Mouse (Mus musculus) cerebral cortex, adult 2 months (tissue): ENCODE data around the gene Mrps34.

Source experiments
- WGBS: fragments of 180-500 bp; shearing (Covaris S2); methylation state at CpG from one replicate; pipeline ENCODE4 v1.1.7; 2018; 5-methylcytosine and 5-hydroxymethylcytosine counted together

The Mrps34 gene

DNA sequence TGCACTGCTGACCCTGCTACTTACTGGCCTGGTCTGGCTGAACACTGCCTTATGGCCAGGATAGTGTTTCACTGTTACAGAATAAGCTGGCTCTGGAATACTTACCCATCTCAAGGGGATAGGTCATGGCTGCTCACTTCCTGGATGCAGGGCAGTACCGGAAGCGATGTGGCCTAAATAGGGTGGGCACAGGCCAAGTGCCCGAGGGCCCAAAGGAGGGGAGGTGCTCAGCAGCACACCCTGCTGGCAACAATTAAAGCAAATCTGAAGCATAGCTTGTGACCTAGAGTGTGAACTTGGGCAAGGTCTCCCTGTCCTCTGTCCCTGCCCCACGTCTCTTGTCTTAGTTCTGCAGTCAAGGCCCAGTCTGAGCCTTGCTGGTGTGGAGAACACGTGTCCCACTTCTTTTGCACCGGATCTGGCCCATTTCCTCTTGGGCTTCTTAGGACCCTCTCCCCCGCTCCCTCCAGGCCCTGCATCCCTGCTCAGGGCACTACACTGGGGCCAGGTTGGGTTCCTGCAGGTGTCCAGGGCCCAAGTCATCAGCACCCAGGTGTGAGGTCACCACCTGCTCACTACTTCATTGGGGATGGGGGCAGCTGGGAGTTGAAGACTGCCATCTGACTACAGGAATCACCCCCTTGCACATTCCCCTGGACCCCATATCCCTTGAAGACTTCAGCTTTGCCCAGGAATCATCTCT lies 13.0 kb upstream of the Mrps34 start:
- 48% methylated on average over 7 of the region's 7 CpGs for WGBS

DNA sequence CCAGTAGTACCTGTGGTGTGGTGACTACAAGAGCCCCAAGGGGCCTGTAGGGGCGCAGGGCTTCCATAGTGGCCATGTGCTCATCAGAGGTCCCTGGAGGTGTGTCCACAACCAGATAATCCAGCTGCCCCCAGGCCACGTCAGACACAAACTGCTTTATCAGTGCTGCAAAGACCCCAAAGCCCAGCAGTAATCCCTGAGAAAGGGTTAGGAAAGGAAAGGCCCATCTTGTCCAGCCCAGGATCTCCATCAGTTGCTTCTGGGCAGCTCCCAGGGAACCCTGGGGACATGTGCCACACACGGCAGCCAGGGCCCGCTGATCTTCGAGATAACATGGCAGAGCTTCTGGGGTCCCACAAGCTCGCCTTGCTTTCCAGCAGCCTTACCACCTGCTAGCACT lies 10.5 kb upstream of the Mrps34 start:
- 87% methylated on average over 6 of the region's 6 CpGs for WGBS

DNA sequence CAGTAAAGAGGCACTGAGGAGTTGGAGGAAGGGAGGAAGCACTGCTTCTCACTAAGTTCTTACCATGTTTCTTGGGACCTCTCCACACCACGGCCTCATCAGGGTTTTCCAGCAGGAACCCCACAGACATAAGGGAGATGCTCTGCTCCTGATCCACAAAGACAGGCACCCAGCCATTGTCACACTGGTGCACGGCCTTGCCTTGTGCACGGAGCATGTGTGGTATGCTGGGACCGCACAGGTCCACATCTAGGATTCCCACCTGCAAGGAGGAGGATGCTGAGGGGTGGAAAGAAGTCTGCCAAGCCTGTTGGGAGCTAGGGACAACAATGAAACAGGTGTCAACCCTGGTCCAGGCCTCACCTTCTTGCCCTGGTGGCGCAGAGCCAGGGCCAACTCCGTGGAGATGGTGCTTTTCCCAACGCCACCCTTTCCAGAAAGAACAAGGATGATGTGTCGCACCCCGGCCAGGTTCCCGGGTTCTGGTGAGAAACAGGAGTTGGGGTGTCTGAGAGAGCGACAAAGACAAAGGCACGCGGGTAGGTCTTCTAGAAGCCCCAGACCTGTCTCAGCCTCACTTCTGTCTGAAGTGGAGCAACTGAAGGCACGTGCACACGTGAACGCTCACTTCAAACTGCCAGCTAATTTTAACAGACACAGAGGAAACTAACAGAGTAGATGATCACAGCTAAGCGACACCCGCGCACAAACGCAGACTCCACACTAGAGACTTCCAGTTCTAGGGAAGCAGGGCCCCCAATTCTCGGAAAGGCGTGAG lies 9.4 kb upstream of the Mrps34 start:
- WGBS, result 22% methylated on average over 22 of the region's 22 CpGs

DNA sequence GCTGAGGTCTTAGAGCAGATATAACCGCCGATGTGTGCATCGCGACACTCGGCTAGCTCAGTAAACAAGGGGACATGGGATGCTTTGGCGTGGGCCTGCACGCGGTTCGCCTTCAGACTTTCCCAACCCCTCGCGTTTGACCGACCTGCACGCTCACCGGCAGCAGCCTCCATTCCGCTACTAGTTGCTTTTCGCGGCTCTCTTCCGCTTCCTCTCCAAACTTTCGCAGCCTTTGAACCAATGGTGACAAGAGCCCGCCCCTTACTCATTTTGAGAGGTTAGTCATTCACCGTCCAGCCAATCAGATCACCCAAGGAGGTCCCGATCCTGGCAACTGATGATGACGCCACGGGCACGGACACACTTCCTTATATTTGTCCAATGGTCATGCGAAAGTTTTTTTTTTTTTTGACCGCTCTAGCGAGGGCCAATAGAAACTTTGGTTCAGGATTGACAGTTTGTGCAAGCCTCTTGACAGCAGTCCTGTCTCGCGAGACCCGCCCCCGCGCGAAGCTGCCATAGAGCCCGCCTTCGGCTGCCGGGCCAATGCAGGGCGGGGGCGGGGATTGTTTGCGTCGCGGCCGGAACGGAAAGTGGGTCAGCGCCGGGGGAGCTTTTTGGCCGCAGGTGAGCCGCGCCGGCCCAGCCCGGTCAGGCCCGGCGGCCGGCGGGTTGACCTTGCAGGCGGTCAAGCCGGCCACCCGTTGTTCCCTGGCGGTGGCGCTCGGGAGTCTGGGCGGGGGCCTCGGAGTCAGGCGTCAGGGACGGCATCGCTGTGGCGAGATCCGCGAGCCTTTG lies 8.6 kb upstream of the Mrps34 start, which contains the start of the genes Nubp2 and Spsb3:
Gene Nubp2 (minus strand): TSS at position 216 of the 798 bp plus-strand sequence.
Gene Spsb3 (plus strand): TSS at position 510 of the 798 bp plus-strand sequence.
- under 1% methylated on average over 69 of the region's 69 CpGs for WGBS

DNA sequence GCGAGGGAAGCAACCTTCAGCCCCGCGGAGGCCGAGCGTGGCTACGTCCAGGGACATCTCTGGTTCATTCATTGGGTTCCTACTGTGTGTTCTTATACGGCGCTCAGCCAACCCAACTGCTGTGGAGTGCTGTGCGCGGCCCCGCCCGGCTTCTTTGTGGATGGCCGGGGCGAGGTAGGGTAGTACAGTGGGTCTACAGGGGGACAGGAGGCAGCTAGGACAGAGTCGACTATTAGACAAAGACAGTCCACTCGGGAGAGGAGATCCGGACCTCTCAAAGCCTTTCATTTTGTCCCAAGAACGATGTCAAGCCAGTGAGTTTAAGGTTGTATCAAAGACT lies 8.0 kb upstream of the Mrps34 start:
- WGBS, result under 1% methylated on average over 18 of the region's 18 CpGs

DNA sequence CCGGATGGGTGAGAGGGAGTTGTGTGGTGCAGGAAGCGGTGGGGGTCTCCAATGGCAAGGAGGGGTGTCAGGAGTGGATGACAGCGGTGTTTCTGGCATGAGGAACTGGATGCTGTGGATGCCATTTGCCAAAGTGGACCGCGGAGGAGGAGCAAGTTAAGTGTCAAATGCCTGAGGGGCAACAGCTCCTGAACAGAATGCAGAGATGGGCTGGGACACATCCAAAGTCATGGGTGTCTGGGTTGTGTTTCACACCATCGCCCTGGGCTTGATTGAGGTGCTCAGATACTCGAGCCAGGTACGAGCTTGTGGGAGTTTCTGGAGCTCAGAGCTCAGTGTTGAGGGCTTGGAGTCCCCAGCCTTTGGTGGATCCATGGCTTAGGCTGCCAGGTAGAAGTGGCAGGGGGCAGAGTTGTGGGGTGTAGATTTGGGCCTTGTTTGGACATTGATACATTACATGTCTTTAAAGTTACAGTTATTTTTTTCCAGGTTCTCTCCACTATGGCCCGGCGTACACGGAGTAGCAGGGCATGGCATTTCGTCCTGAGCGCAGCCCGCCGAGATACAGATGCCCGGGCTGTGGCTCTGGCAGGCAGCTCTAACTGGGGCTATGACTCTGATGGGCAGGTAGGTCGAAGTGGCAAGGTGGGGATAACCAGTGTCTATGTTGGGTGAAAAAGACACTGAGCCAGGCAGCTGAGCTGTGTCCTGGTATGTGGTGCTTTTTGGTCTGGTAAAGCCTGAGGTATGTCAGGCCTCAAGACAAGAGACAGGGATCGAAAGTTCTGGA lies 7.4 kb upstream of the Mrps34 start:
- WGBS, result 55% methylated on average over 18 of the region's 18 CpGs

DNA sequence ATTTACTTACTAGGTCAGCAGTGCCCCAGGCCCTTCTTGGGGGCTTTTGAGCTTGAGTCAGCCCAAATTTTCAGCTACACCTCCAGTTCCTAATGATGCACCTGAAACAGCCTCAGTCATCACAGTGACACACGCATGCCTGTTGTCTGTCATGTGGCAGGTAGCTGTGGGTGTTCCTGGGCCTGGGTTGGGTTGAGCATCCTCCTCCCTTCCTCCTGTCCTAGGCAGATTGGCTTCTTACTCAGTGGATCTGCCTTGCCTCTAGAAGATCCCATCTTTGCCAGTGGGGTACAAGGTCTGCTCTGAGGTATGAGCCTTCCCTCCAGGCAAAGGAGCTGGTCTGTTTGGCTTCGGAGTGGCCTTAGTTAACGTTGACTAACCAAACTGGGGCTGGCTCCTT lies 6.1 kb upstream of the Mrps34 start:
- WGBS, result 74% methylated on average over 3 of the region's 3 CpGs

DNA sequence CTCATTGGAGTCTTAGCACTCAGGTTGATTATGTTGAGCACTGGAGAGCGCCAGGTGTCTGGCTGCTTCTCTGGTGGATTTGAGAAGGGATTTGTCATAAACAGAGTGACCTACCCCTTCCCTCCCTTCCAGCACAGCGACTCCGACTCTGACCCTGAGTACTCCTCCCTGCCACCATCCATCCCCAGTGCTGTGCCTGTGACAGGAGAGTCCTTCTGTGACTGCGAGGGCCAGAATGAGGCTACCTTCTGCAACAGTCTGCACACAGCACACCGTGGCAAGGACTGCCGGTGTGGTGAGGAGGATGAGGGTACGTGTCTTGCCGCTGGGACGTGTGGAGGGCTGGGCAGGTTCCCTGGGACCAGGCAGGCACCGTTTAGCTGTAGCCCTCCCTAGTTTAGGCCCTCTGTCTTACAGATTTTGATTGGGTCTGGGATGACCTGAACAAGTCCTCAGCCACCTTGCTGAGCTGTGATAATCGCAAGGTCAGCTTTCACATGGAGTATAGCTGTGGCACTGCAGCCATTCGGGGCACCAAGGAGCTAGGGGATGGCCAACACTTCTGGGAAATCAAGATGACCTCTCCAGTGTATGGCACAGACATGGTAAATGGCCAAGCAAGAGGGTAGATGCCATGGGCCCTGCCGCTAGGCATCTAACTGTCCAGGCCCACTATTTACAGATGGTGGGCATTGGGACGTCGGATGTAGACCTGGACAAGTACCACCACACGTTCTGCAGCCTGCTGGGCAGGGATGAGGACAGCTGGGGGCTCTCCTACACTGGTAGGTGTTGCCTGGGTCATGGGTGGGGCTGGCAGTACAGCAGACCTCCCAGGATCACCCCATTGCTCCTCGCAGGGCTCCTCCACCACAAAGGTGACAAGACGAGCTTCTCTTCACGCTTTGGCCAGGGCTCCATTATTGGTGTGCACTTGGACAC lies 4.5 kb upstream of the Mrps34 start:
- WGBS, result 79% methylated on average over 19 of the region's 19 CpGs

DNA sequence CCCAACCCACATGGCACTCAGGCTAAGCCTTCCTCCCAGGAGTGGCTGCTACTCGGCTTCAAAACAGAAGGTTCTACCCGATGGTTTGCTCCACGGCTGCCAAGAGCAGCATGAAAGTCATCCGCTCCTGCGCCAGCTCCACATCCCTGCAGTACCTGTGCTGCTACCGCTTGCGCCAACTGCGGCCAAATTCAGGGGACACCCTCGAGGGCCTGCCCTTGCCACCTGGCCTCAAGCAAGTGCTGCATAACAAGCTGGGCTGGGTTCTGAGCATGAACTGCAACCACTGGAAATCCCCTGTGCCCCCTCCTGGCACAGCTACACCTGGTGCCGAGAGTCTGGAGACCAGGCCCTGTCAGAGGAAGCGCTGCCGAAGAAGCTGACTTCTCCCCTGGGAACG lies 3.6 kb upstream of the Mrps34 start:
- WGBS, result 63% methylated on average over 13 of the region's 13 CpGs

DNA sequence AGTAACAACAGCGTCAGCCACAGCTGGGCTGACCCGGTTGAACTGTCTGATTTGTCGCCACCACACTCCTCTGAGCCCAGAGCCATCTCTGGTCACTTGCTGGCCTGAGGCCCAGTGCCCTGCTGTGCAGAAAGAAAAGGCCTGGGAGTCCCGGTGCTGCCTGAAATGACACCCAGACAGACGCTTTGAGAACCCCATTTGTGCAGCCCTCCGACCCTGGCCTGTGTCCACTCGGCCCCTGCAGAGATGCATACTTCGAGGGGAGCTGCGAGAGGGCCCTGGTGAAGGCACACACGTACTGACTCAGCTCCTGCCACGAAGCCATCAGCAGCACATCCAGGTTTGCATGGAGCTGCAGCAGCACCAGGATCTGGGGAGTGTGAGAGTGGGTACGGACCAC lies 2.1 kb upstream of the Mrps34 start:
- WGBS, result 73% methylated on average over 12 of the region's 12 CpGs

DNA sequence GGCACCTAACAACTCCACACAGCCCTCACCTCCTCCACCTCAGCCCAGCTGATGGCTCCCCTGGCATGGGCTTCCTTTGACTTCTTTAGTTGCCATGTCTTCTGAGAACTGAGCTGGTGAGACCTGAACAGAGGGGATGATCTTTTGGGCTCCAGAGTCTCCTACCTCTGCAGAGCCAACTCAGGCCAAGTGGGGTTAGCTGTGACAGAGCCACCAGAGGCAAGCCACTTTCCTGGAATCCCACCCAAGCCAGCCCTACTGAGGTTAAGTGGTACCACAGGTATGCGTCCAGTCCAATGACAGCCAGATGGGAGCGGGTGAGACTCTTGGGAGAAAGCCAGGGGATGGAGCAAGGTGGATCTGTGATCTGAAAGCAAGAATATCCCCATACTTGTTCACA lies 1.6 kb upstream of the Mrps34 start:
- 91% methylated on average over 2 of the region's 2 CpGs for WGBS

DNA sequence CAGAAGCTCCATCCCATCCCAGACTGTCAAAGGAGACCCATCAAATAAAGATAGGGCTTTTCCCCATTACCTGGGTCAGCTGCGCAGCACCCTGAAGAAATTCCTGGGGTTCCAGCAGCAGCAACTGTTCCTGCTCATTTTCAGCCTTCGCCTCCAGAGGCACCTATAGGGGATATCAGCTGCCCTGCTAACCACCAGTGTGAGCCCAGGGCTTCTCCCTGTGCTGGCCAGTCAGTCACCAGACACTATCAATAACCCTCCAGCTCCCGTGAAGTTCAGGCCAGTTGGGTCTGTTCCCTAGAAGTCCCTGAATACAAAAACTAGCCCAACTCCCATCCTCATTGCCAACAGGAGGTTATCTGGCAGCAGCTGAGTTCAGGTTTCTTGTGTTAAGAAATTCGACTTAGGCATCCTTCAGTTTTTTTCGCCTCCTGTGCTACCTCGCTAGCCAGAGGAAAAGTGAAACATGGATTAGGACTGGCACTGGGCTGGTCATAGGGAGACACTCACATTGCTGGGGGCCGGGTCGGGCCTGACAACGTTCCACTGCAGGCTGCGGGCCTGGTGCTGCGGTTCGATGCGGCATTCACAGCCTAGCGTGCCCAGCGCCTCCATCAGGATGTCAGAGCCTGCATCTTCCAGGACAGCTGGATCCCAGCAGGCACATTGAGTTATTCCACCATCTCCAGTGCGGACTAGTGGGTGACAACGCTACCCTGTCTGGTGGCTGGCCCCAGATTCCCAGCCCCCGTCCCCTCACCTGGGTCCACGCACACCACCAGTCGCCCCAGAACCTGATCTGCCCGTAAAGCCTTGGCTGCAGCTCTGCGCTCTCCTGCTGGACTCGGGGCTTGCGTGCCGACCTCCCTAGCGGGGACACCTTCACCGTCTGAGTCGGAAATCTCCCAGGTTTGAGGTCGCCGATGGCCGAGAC lies 588 bp upstream of the Mrps34 start:
- WGBS, result 10% methylated on average over 31 of the region's 31 CpGs

DNA sequence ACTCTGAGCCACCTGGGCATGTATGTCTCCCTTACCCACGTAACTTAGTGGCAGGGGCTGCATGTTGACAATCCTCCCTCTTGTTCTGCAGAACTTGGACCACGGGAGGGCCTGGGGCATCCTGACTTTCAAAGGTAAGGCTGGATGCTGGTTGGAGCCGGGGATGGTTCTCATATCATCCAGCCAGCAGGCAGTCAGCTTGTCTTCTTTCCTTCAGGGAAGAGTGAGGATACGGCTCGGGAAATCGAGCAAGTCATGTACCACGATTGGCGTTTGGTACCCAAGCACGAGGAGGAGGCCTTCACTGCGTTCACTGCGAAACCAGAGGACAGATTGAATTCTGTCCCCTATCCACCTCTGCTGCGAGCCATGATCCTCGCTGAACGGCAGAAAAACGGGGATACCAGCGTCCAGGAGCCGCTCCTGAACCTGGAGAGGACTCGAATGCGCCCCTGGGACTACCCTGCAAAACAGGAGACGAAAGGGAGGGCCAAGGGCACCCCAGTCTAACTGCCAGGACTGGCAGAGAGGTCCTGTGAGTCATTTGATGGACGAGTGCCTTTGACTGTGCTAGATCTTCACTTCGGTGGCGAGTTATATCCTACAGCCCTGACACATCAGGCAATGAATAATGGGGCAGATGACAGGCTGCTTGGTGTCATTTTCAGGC lies 790 bp downstream of the Mrps34 start:
- WGBS, result 2% methylated on average over 23 of the region's 23 CpGs

DNA sequence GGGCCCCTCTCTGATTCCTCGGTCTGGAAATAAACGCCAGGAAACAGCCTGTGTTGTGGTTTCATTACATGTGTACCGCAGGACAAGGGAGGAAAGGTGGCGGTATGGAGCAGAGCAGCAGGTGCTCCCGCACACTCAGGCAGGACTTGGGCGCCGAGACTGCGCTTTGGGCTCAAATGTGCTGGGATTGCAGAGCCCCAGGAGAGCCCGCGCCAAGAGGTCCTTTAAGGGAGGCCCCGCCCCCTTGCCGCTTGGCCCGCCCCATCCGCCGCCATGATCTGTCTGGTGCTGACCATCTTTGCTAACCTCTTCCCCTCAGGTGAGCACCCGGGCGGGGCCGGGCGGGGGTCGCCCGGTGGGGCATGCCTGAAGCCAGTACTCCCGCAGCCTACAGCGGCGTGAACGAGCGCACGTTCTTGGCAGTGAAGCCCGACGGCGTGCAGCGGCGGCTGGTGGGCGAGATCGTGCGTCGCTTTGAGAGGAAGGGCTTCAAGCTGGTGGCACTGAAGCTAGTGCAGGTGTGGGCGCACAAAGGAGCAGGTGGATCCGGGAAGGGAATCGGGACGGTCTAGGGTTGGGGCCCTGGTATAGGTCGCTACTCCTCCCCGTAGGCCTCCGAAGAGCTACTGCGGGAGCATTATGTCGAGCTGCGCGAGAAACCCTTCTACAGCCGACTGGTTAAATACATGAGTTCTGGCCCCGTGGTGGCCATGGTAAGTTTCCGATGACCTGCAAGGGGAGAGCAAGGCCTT lies 1.5 kb downstream of the Mrps34 start, which contains the start of gene Nme3:
Gene Nme3 (plus strand): TSS at position 260 of the 752 bp plus-strand sequence.
- under 1% methylated on average over 50 of the region's 50 CpGs for WGBS

DNA sequence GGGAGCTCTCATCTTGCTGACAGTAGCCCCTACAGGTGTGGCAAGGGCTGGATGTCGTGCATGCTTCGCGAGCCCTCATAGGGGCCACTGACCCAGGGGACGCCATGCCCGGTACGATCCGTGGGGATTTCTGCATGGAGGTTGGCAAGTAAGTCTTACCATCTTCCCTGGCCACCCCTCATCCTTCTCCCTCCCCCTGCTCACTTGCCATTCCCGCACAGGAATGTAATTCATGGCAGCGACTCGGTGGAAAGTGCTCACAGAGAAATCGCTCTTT lies 2.0 kb downstream of the Mrps34 start:
- 19% methylated on average over 11 of the region's 11 CpGs for WGBS

DNA sequence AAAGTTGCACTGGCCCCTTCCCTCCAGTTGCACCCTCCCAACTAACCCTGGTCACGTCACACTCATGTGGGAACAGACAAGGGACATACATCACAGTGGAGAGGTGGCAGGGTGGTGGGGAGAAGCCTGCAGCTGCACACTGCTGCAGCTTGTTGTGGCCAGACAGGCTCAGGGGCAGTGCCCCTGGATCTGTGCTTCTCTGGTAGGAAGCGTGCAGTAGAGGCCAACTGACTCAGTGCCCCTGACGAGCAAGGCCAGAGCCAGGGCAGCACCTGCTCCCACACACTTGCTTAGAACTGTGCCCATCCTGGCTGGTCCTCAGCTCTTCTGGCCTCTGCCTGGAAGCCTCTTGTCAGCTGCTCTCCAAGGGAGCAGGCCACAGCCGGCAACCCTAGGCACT lies 2.7 kb downstream of the Mrps34 start:
- 50% methylated on average over 4 of the region's 4 CpGs for WGBS

DNA sequence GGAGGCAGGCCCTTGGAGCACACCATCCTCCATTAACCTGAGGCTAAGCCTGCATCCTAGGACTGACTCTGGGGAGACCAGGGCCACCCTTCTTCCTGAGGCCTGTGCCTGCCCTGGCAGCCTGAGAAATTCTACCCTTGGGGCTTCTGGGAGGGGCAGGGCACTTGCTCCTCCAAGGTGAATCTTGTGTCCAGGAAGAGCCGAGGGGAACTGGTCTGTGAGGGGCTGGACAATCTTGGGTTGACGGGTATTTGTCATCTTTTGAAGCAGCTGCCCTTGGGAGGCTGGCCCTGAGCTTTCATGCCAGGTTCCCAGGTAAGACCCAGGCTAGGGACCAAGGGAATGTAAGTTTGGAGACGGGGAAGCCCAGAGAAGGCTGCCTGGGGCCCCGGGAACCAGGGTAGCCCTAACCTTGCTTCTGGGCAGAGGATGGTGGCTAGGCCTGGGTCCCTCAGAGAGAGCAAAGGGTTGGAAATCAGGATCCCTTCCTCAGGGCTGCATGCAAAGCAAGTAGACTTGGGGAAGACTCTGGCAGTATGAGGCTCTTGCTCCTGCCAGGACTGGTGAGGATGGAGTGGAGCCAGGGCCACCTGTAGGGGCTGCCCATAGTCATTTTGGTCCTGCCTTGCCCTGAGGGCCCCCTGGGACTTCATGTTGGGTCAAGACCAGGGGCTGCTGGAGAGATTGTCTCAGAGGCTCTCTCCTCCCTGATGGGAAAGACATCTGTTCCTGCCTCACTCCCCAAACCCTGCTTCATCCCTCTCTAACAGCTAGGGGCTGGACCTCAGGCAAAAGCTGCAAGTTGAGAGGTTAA lies 3.3 kb downstream of the Mrps34 start:
- 73% methylated on average over 4 of the region's 4 CpGs for WGBS
